Mouse (Mus musculus) limb, embryonic 14.5 days (tissue): Measurements from ENCODE around the gene Zbtb42. TPM values are rescaled to one million over a fixed set of nuclear protein-coding genes. Genes with fewer than 3 reads are reported as not detected.

Experiments used
- ATAC-seq: fragments of 200-750 bp; cut with Nextera tagmentation; 2 replicates; pipeline ENCODE4 v1.8.0; 2017; ENCODE audit warnings: low read depth, moderate number of reproducible peaks, moderate TSS enrichment; ENCODE audit not compliant: low FRiP score
- DNase-seq: peaks from one replicate; pipeline ENCODE4 v3.0.0-alpha.2; 2015; ENCODE audit warnings: low spot score
- H3K27ac ChIP-seq: fragments of 300-500 bp; sonication (generic); replicated peaks from 2 replicates; pipeline ENCODE4 v1.5.1; 2014; ENCODE audit warnings: low read depth, mild to moderate bottlenecking, low read length, moderate library complexity, mixed read lengths
- H3K27me3 ChIP-seq: fragments of 300-500 bp; sonication (generic); 2 replicates; pipeline ENCODE4 v1.6.1; 2014; ENCODE audit warnings: low read length, mixed read lengths; ENCODE audit not compliant: control insufficient read depth, insufficient read depth
- H3K36me3 ChIP-seq: fragments of 300-500 bp; sonication (generic); 2 replicates; pipeline ENCODE4 v1.6.1; 2014; ENCODE audit warnings: mild to moderate bottlenecking, low read length, moderate library complexity, mixed read lengths; ENCODE audit not compliant: control insufficient read depth, insufficient read depth
- H3K4me1 ChIP-seq: fragments of 300-500 bp; sonication (generic); 2 replicates; pipeline ENCODE4 v1.6.1; 2014; ENCODE audit warnings: antibody characterized with exemption, low read length, mixed read lengths; ENCODE audit not compliant: control insufficient read depth, insufficient read depth
- H3K4me2 ChIP-seq: fragments of 300-500 bp; sonication (generic); replicated peaks from 2 replicates; pipeline ENCODE4 v1.6.1; 2014; ENCODE audit warnings: low read depth, mild to moderate bottlenecking, low read length, moderate library complexity; ENCODE audit not compliant: severe bottlenecking
- H3K4me3 ChIP-seq: fragments of 300-500 bp; sonication (generic); replicated peaks from 2 replicates; pipeline ENCODE4 v1.5.1; 2014; ENCODE audit warnings: low read length
- H3K9ac ChIP-seq: fragments of 300-500 bp; sonication (generic); 2 replicates; pipeline ENCODE4 v1.6.1; 2014; ENCODE audit warnings: mild to moderate bottlenecking, low read depth, low read length, moderate library complexity; ENCODE audit not compliant: severe bottlenecking
- H3K9me3 ChIP-seq: fragments of 300-500 bp; sonication (generic); 2 replicates; pipeline ENCODE4 v1.6.1; 2016; ENCODE audit warnings: low read length; ENCODE audit not compliant: control insufficient read depth
- POLR2A ChIP-seq: fragments of 200-500 bp; IDR thresholded peaks from 2 replicates; pipeline ENCODE4 v1.8.0; 2012; ENCODE audit warnings: inconsistent platforms, mild to moderate bottlenecking, moderate library complexity, borderline replicate concordance; ENCODE audit not compliant: insufficient read depth, insufficient read length; ENCODE audit errors: extremely low read depth
- WGBS: fragments of 180-500 bp; shearing (Covaris S2); extraction: QIAGEN DNeasy Blood & Tissue Kit; methylation state at CpG from one replicate; pipeline ENCODE4 v1.1.7; 2014; 5-methylcytosine and 5-hydroxymethylcytosine counted together
- polyA plus RNA-seq, 2 experiments: library from polyadenylated mRNA; depleted of rRNA in 1 of 2; stranded (reverse) in 1 of 2; unstranded in 1 of 2; fragments of >200 nt; fragmentation: Nextera tagmentation in 1 of 2; extraction: Ambion mirVana in 1 of 2; gene quantifications; 2 replicates each; pipeline versions ENCODE4 v1.2.1 to v1.2.3; 2012 to 2014

The Zbtb42 gene
- polyA plus RNA-seq, 2 experiments = 2.5 TPM

- peaks cover 33% of the 10 kb centered on the region for H3K27me3 ChIP-seq
- 45% methylated on average over 5 of the region's 5 CpGs for WGBS
- no peaks in the 10 kb centered on the region for H3K36me3 ChIP-seq
- peaks cover 20% of the 10 kb centered on the region for H3K4me1 ChIP-seq
- no peak overlapping the region for H3K9ac ChIP-seq
- H3K9me3 ChIP-seq = no peaks in the 10 kb centered on the region
- H3K4me3 ChIP-seq = no peak overlapping the region
- DNase-seq (peak; percentile 12), ATAC-seq (no peak)
- H3K4me2 ChIP-seq = no peak overlapping the region
- H3K27ac ChIP-seq = no peak overlapping the region
- no peak for TF ChIP-seq POLR2A
Observed at GRCm38 (mm10) chr12:112677076-112677475, 1.6 kb upstream of the Zbtb42 start.

GRCm38 (mm10) chr12:112677943-112678554 is 579 bp upstream of the Zbtb42 start:
- DNase-seq = no peak
- no peak for ATAC-seq
- 26% methylated on average over 19 of the region's 19 CpGs for WGBS
- Histone ChIP-seq H3K4me1 (peaks cover 10% of the 10 kb centered on the region), H3K27me3 (peaks cover 33% of the 10 kb centered on the region), H3K27ac (no peak overlapping the region), H3K9ac (peak overlapping the region; percentile 56), H3K9me3 (no peaks in the 10 kb centered on the region), H3K36me3 (no peaks in the 10 kb centered on the region), H3K4me2 (peak overlapping the region; percentile 96), H3K4me3 (peak overlapping the region; percentile 53)
- no peak for TF ChIP-seq POLR2A

GRCm38 (mm10) chr12:112679027-112679996 is 684 bp downstream of the Zbtb42 start:
- no peak for DNase-seq
- no peak overlapping the region for H3K27ac ChIP-seq

GRCm38 (mm10) chr12:112683351-112683750 is 4.7 kb downstream of the Zbtb42 start:
- WGBS = 58% methylated on average over 7 of the region's 7 CpGs
- DNase-seq (no peak), ATAC-seq (no peak)
- TF ChIP-seq POLR2A = no peak
- Histone ChIP-seq H3K36me3 (no peaks in the 10 kb centered on the region), H3K9ac (no peak overlapping the region), H3K4me3 (no peak overlapping the region), H3K9me3 (no peaks in the 10 kb centered on the region), H3K27ac (no peak overlapping the region), H3K4me2 (no peak overlapping the region), H3K27me3 (peaks cover 27% of the 10 kb centered on the region), H3K4me1 (0 out of 2 replicates have a peak, but pooled peaks cover 2% of the 10 kb centered on the region)

More at GRCm38 (mm10) chr12:112679027-112679996, 684 bp downstream of the Zbtb42 start:
- peak overlapping the region; percentile 56 for H3K9ac ChIP-seq
- H3K4me3 ChIP-seq = peak overlapping the region; percentile 53
- 5% methylated on average over 39 of the region's 87 CpGs for WGBS
- H3K36me3 ChIP-seq = no peaks in the 10 kb centered on the region
- TF ChIP-seq POLR2A = no peak
- peaks cover 10% of the 10 kb centered on the region; the same call in 1 of the 2 replicates for H3K4me1 ChIP-seq
- no peaks in the 10 kb centered on the region for H3K9me3 ChIP-seq
- peak; percentile 8; the same call in 1 of the 2 replicates for ATAC-seq
- H3K27me3 ChIP-seq = peaks cover 33% of the 10 kb centered on the region
- H3K4me2 ChIP-seq = peak overlapping the region; percentile 96

GRCm38 (mm10) chr12:112688458-112688857 is 9.8 kb downstream of the Zbtb42 start:
- no peak for TF ChIP-seq POLR2A
- no peaks in the 10 kb centered on the region for H3K27me3 ChIP-seq
- DNase-seq (no peak), ATAC-seq (no peak)
- H3K27ac ChIP-seq = no peak overlapping the region
- 68% methylated on average over 15 of the region's 15 CpGs for WGBS
- H3K4me2 ChIP-seq = no peak overlapping the region
- no peak overlapping the region for H3K4me3 ChIP-seq
- peaks cover 8% of the 10 kb centered on the region for H3K4me1 ChIP-seq
- no peak overlapping the region for H3K9ac ChIP-seq
- H3K9me3 ChIP-seq = no peaks in the 10 kb centered on the region
- H3K36me3 ChIP-seq = no peaks in the 10 kb centered on the region
